Mouse (Mus musculus) left cerebral cortex, postnatal 36 days (tissue): ENCODE measurements around the gene Traf6. TPM values are rescaled to one million over a fixed set of nuclear protein-coding genes. Genes with fewer than 3 reads are reported as not detected.

Experiments used
- DNase-seq, 2 experiments: peaks; one replicate each; pipeline ENCODE4 v3.0.0; 2021 to 2022; ENCODE audit warnings: low spot score in 2 of 2, mixed read lengths in 1 of 2
- intact Hi-C: fragments of 180-260 bp; cut with DNase I; formaldehyde crosslinking; loops from one replicate; pipeline ENCODE4 v1.15.1; 2025
- total RNA-seq, 2 experiments: library from RNA; stranded (reverse); gene quantifications; 2 replicates each; pipeline ENCODE4 v1.2.3; 2021

Traf6 gene
- total RNA-seq, 2 experiments from 2014 or later, result 10.3 to 11.5 TPM

GRCm38 (mm10) chr2:101693043-101693442, 14.8 kb downstream of the Traf6 start:
- intact Hi-C loops, result no loop called here
- DNase-seq, result no peak

DNA sequence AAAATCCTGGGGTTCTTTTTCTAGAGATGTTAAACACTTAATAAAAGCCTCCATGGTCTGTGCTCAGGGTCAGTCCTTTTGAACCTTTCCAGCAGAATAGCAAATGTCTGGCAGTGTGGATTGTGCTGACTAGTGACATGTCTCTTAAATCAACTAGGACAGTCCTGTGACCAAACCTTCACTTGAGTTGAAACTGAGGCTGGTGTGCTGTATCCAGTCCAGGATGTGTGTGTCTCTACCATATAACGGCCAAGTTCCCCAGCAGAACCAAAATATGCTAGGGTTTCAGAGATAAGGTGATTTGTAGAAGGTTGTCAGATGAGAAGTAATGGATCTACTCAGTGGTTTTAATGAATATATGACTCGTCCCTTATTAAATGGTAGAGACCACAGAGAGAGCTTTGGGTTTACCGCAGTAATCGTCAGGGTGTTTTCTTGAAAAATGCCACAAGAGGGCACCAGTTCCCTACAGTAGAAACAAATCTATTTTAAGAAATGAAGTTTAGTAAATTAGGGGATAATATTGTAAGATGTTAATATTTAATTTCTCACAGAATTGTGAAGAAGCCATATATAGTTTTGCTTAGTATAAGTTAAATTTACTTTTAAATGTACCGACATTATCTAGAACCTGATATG, 15.5 kb downstream of the Traf6 start:
- intact Hi-C loops, result no loop called here
- no peak for DNase-seq

DNA sequence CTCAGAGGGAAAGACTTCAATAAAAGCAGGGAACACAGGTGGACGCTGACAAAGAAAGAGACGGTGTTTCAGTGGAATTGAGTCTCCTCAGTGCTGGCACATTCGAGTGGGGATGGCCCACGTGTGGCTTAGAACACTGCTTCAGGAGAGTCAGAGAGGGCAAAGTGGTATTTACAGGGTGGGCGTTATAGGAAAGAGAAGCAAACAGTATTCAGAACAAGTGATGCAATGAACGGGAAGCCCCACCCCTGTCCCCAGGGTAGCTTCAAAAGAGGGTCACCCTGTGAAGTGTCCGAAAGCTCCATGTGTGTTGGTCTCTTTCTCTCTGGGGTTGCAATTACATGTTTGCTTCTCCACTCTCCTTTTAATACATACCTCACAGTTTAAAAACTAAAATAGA, 17.4 kb downstream of the Traf6 start:
- DNase-seq, result no peak
- intact Hi-C loops, result no loop called here

DNA sequence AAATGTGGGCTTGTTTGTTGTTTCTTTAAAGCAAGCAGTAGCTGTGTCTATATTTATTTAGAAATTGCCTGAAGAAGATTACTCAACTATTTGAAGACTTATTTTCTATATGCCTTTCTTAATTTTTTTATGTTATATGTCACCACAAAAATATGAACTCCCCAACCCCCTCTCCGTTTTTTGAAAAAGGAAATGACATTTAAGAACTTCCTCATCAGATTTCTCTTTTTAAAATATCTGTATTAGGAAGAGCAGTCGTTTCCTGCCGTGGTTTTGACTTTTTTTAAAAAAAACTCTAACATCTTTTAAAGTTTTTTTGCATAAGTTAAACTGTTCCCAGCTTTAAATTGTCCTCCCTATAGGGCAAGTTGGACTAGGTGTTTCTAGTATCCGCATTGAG, 21.1 kb downstream of the Traf6 start:
- no peak for DNase-seq
- intact Hi-C loops, result no loop called here

GRCm38 (mm10) chr2:101705941-101706485, 27.8 kb downstream of the Traf6 start:
- no peak for DNase-seq
- intact Hi-C loops, result loop anchor here (5.0 to 10.0 kb wide), 3 partner anchors 121 to 749 kb away; partner anchors contain the start of gene Fjx1

DNA sequence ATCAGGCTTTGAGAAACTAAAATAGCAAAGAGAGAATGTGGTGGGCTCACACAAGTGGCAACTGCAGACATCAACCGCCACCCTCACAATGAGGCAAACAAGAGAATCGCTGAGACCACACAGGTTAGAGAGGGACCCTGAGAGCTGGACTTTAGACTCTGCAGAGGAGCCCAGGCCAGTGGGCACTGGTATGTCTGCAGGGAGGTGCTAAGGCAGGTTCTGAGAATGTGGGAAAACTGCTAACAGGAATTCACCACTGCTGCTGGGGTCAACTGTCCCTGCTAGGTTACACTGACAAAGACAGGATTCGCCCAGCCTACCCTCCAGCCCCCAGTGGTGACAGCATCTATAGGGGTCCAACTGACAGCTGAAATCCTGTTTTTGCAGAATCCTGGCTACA, 33.4 kb downstream of the Traf6 start:
- DNase-seq, result no peak
- intact Hi-C loops, result no loop called here

- intact Hi-C loops, result loop anchor here (5.0 kb wide), 1 partner anchor 82 kb away; no protein-coding TSS in a partner anchor
- DNase-seq, result no peak
Measured at GRCm38 (mm10) chr2:101715650-101716323, 37.6 kb downstream of the Traf6 start.

- DNase-seq, result no peak
- intact Hi-C loops, result loop anchor here (5.0 kb wide), 1 partner anchor 80 kb away; no protein-coding TSS in a partner anchor
Measured at GRCm38 (mm10) chr2:101717162-101717561, 38.9 kb downstream of the Traf6 start.

DNA sequence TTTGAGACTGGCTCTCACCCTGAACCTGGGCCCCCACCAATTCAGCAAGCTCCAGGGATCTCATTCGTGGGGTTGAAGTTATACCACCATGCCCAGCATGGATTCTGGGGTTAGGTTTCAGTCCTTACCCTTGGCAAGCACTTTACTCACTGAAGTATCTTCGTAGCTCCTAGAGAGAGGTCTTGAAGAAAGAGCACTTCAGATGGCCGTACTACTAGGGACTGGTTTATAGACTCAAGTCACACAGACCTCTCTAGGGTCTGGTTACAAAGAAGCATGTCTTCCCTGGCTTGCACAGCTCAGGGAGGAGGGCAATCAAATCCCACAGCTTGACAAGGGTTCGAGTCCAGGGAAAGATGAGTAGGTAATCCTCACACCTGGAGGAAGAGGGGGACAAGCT, 43.6 kb downstream of the Traf6 start:
- intact Hi-C loops, result loop anchor here (5.0 kb wide), 1 partner anchor 50 kb away; no protein-coding TSS in a partner anchor
- DNase-seq, result no peak

DNA sequence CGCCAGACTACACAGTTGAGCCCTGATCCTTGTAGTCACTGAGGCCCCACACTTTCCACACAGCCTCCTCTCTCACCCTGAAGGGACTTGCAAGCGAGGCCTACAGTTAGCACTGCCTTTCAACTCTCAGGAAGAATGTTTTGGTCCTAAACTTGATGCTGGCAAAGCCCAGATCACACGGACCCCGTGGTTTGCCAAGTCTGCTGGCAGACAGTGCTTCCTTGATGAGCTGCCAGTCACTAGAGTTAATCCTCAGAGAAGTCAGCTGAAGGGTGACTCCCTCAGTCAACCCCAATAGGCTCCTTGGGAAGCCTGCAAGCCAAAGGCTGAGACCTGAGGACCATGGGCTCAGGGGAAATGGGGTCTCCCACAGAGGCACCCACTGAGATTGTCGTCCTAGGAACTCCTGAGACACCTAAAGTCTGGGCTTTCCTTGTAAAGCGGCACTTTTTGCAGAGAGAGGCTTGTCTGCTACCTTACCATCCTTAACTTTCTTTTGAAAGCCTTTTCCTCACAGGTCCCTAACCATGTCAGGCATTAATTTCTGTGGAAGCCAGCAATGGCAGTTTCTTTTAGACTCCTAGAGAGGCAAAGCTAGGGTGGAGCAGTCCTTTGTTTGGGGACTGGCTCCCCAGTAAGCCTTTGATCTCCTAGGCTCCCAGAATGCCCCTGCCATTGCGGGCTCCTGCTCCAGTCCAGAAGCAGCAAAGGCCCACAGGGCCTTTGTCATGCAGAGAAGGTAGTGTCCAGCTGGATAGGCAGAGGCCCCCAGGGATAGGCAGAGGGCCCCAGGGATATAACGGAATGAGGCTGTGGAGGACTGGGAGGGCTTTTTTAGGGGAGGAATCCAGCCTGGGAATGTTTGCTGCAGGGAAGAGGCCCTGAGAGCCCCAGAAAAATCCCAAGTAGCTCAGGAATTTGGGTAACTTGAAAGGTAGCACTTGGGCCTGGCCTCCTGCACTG, 44.4 kb downstream of the Traf6 start:
- intact Hi-C loops, result loop anchor here (5.0 kb wide), 1 partner anchor 50 kb away; no protein-coding TSS in a partner anchor
- DNase-seq, result no peak

GRCm38 (mm10) chr2:101723333-101723881, 45.2 kb downstream of the Traf6 start:
- intact Hi-C loops, result loop anchor here (5.0 kb wide), 1 partner anchor 49 kb away; no protein-coding TSS in a partner anchor
- no peak for DNase-seq

- intact Hi-C loops, result no loop called here
- DNase-seq, result no peak
Measured at GRCm38 (mm10) chr2:101727787-101728186, 49.6 kb downstream of the Traf6 start.

DNA sequence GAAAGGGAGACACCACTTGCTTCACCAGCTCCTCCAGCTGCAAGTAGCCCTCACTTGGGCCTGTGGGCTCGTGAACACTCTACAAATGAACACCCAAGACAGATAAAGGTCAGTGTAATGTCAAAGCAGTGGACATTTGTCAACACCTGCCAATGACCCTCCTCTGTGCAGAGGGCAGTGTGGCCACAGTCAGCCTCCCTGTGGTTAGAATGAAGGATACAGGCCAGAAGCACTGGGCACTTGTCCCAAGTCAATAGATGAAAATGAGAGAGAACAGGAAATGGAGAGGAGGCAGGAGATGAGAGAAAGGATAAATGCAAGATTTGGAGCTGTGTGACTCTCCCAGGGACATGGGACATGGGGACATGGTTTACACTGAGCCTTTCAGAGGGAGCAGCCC, 51.2 kb downstream of the Traf6 start:
- intact Hi-C loops, result no loop called here
- no peak for DNase-seq

DNA sequence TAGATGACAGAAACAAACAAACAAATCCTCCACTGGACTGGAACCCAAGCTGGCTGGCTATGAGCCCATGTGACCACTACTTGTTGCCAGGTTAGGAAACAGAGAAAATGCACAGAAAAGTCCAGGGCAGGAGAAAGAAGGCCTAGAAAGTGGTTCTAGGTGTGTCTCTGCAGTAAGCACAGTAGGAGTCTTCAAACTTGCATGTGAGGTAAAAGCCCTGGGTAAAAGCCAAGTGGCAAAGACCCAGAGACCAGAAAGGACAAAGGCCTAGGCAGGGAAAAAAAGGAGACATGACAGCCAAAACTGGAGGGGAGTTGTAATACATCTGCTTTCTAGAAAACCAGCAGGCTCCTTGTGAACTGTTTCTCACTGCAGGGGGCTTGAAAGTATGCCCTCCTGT, 52.7 kb downstream of the Traf6 start:
- no peak for DNase-seq
- intact Hi-C loops, result no loop called here

DNA sequence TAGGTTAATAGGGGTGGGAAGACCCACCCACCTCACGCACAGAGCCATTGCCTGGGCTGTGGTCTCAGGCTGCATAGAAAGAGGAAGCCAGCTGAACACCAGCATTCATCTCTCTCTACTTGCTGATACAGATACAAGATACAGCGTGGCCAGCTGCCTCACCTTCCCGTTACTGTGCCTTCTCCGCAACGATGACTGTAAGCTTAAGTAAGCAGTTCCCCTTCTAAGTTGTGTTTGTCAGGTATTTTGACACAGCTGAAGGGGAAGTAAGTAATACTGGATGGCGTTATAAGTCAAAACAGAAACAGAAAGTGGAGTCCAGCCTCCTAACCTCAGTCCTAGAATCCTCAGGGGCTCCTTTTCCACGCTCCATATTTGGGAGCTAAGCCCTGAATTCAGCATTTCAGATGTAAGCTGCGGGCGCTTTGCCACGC, 54.6 kb downstream of the Traf6 start:
- intact Hi-C loops, result no loop called here
- DNase-seq, result no peak

- DNase-seq, result no peak
- intact Hi-C loops, result no loop called here
Measured at GRCm38 (mm10) chr2:101733564-101733963, 55.3 kb downstream of the Traf6 start.

- no peak for DNase-seq
- intact Hi-C loops, result no loop called here
Measured at GRCm38 (mm10) chr2:101739914-101740313, 61.7 kb downstream of the Traf6 start.

GRCm38 (mm10) chr2:101741653-101742052, 63.4 kb downstream of the Traf6 start:
- no peak for DNase-seq
- intact Hi-C loops, result no loop called here

DNA sequence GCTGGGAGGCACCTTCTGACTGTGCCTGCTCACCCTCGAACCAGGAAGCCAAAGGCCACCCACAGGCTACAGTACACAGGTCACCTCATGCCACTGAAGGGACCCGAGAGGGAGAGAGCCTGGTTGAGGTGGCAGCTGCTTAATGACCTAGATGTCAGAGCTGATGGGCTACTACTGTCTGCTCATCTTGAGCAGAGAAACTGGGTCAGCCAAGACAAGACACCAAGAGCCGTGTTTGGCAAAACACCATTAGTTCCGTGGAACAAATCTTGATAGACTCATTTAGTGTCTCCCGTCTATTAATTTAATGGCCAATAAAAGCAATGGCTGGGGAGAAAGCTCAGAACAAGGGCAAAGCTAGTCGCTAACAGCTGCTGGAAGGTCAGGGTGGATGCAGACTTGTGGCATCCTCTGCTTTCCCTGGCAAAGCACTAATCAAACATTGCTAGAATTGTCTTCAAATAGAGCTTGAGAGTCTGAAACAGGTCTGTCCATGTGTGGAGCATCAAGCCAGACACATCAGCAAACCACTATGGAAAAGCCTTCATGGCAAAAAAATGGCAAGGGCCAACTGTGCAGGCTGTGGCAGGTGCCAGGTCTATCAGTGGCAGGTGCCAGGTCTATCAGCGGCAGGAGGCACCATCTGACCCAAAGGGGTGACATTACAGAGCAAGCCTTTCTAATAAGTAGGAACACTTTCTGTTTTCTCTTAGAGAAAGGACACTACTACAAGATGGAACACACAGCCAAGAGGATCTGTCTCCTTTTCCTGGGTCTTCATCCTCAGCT, 64.0 kb downstream of the Traf6 start:
- intact Hi-C loops, result no loop called here
- no peak for DNase-seq
